Mouse (Mus musculus): ENCODE data around the gene 6820408C15Rik. TPM values are rescaled to one million over a fixed set of nuclear protein-coding genes. Genes with fewer than 3 reads are reported as not detected.
A peak's percentile ranks its signal among the peaks of the same experiment; 100 is the strongest.

Gene 6820408C15Rik
- total RNA-seq (2022) = under 1 TPM; 0.32 to 0.51 (median 0.42) TPM

GRCm38 (mm10) chr2:152415287-152415686, at the start of gene 6820408C15Rik:
TSS of gene 6820408C15Rik (plus strand) at chr2:152415587.
- DNase-seq = no peak

GRCm38 (mm10) chr2:152367917-152368316, 47.5 kb upstream of the 6820408C15Rik start:
- DNase-seq = peak; percentile 60

- peak; percentile 34 for DNase-seq
Observed at GRCm38 (mm10) chr2:152368532-152369140, 46.8 kb upstream of the 6820408C15Rik start.

GRCm38 (mm10) chr2:152372104-152372503, 43.3 kb upstream of the 6820408C15Rik start:
- no peak for DNase-seq

- DNase-seq = no peak
Observed at GRCm38 (mm10) chr2:152372661-152373060, 42.7 kb upstream of the 6820408C15Rik start.

GRCm38 (mm10) chr2:152373547-152373946, 41.8 kb upstream of the 6820408C15Rik start:
- DNase-seq = no peak

GRCm38 (mm10) chr2:152375652-152376344, 39.6 kb upstream of the 6820408C15Rik start:
- DNase-seq = no peak

- DNase-seq = no peak
Observed at GRCm38 (mm10) chr2:152376345-152376741, 39.0 kb upstream of the 6820408C15Rik start, which contains the start of gene Nrsn2. TSS of gene Nrsn2 (minus strand) at chr2:152376638.

- no peak for DNase-seq
Observed at GRCm38 (mm10) chr2:152384191-152384590, 31.2 kb upstream of the 6820408C15Rik start.

GRCm38 (mm10) chr2:152392786-152393185, 22.6 kb upstream of the 6820408C15Rik start:
- no peak for DNase-seq

- DNase-seq = no peak
Observed at GRCm38 (mm10) chr2:152393225-152394017, 22.0 kb upstream of the 6820408C15Rik start.

GRCm38 (mm10) chr2:152395271-152395920, 20.0 kb upstream of the 6820408C15Rik start:
- no peak for DNase-seq

- DNase-seq = peak; percentile 90
Observed at GRCm38 (mm10) chr2:152396110-152397003, 19.0 kb upstream of the 6820408C15Rik start.

- DNase-seq = peak; percentile 74
Observed at GRCm38 (mm10) chr2:152397004-152397589, 18.3 kb upstream of the 6820408C15Rik start.

GRCm38 (mm10) chr2:152397680-152398435, 17.5 kb upstream of the 6820408C15Rik start, which contains the start of gene Sox12:
TSS of gene Sox12 (minus strand) at chr2:152398063.
- peak; percentile 92 for DNase-seq

GRCm38 (mm10) chr2:152398691-152399090, 16.7 kb upstream of the 6820408C15Rik start:
- DNase-seq = peak; percentile 94

- no peak for DNase-seq
Observed at GRCm38 (mm10) chr2:152399122-152399542, 16.3 kb upstream of the 6820408C15Rik start.

GRCm38 (mm10) chr2:152406126-152406525, 9.3 kb upstream of the 6820408C15Rik start:
- DNase-seq = peak; percentile 97

GRCm38 (mm10) chr2:152409781-152410180, 5.6 kb upstream of the 6820408C15Rik start:
- no peak for DNase-seq

GRCm38 (mm10) chr2:152410971-152411371, 4.4 kb upstream of the 6820408C15Rik start:
- DNase-seq = no peak
